Mouse (Mus musculus): ENCODE data around the gene Actc1. TPM values are rescaled to one million over a fixed set of nuclear protein-coding genes. Genes with fewer than 3 reads are reported as not detected.

The Actc1 gene
- polyA plus RNA-seq, 1 experiment, result 4.3 TPM

DNA sequence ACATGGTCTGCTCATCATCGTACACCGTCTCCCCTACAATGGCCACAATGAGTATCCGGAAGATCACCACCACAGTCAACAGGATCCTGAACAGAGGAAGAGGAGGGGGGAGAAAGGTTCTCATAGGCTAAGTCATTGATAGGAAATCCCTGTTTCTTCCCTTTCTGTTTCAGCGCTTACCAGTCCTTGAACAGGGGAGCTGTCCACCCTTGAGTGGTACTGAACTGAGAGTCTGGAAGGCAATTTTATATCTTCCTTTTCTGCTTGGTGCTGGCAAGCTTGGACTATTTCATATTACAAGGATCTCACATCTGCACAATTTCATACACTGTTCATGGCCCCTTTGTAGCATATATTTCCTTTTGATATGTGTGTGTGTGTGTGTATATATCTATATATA, 41.5 kb downstream of the Actc1 start:
- H3K36me3 ChIP-seq (ENCODE audit: control insufficient read depth, insufficient read depth, low read length), result no peaks in the 10 kb centered on the region
- 42% methylated on average over 4 of the region's 4 CpGs for WGBS
- no peaks in the 10 kb centered on the region for H3K4me1 ChIP-seq (ENCODE audit: control insufficient read depth, insufficient read depth, insufficient read length, low read length)
- H3K27me3 ChIP-seq (ENCODE audit: control insufficient read depth, insufficient read depth, low read length), result peaks cover 12% of the 10 kb centered on the region
- no peak overlapping the region for H3K27ac ChIP-seq (ENCODE audit: insufficient read depth, low read depth, low read length)
- TF ChIP-seq POLR2A (IDR thresholded peaks at IDR 0.05; ENCODE audit: low read depth, low read length) (no peak), CTCF (IDR thresholded peaks at IDR 0.05; ENCODE audit: extremely low read depth, insufficient read length, insufficient replicate concordance, low read depth, low read length) (no peak)
- no peak overlapping the region for H3K4me3 ChIP-seq (ENCODE audit: low read depth, low read length)

DNA sequence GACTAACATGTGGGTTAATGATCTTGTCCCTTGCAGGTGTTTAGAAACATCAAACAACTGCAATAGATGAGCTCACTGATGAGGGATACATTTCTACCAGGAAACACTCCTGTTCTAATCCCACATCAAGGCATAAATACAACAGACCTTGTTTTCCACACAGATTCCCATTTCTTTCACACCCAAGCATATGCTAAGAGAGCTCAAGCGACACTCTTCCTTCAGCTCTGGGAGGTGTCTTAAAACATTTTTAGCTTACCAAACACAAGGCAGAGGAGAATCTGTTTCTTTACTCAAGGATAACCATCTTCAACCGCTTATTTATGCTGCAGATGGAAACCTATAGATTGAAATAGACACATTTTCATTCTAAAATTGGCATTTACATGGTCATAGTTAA, 45.0 kb downstream of the Actc1 start:
- Histone ChIP-seq H3K27me3 (ENCODE audit: control insufficient read depth, insufficient read depth, low read length) (peaks cover 4% of the 10 kb centered on the region), H3K4me3 (ENCODE audit: low read depth, low read length) (no peak overlapping the region), H3K27ac (ENCODE audit: insufficient read depth, low read depth, low read length) (no peak overlapping the region), H3K4me1 (ENCODE audit: control insufficient read depth, insufficient read depth, insufficient read length, low read length) (no peaks in the 10 kb centered on the region), H3K36me3 (ENCODE audit: control insufficient read depth, insufficient read depth, low read length) (no peaks in the 10 kb centered on the region)
- 74% methylated on average over 2 of the region's 2 CpGs for WGBS
- TF ChIP-seq CTCF (IDR thresholded peaks at IDR 0.05; ENCODE audit: extremely low read depth, insufficient read length, insufficient replicate concordance, low read depth, low read length) (no peak), POLR2A (IDR thresholded peaks at IDR 0.05; ENCODE audit: low read depth, low read length) (no peak)

DNA sequence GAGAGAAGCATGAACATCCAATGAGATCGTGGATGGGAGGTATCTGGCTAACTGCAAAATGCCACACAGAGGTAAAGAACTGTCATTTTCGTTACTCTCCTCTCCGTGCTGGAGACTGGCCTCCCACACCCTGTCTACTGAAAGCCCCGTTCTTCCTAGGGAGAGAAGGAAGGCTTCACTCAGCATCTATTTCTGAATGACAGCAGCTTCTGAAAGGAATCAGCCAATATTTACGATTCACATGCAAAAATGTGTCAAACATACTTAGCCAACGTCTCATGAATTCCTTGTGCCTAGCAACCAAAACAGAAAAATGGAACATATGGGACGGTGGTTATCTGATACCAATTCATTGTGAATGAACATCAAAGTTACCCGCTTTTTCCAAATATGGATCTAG, 55.9 kb downstream of the Actc1 start:
- Histone ChIP-seq H3K27ac (ENCODE audit: insufficient read depth, low read depth, low read length) (no peak overlapping the region), H3K36me3 (ENCODE audit: control insufficient read depth, insufficient read depth, low read length) (no peaks in the 10 kb centered on the region), H3K27me3 (ENCODE audit: control insufficient read depth, insufficient read depth, low read length) (no peaks in the 10 kb centered on the region), H3K4me1 (ENCODE audit: control insufficient read depth, insufficient read depth, insufficient read length, low read length) (no peaks in the 10 kb centered on the region), H3K4me3 (ENCODE audit: low read depth, low read length) (no peak overlapping the region)
- TF ChIP-seq POLR2A (IDR thresholded peaks at IDR 0.05; ENCODE audit: low read depth, low read length), result no peak
- WGBS, result 40% methylated on average over 8 of the region's 8 CpGs

Other genes with a start within 250 kb of the Actc1 start
- 0.79 and 0.90 TPM in 2 replicates for gene Scg5, start 224.4 kb downstream of the Actc1 start, polyA plus RNA-seq (2012; rRNA removed)
- 0.74 and 2.7 TPM in 2 replicates for gene Arhgap11a, start 204.9 kb downstream of the Actc1 start, polyA plus RNA-seq (2012; rRNA removed)
- gene Gjd2, start 39.9 kb downstream of the Actc1 start, polyA plus RNA-seq (2012; rRNA removed), result not detected in 2 replicates
- gene Aqr, start 133.5 kb upstream of the Actc1 start, polyA plus RNA-seq (2012; rRNA removed), result 4.9 and 10.2 TPM in 2 replicates
- gene Zfp770, start 147.9 kb upstream of the Actc1 start, polyA plus RNA-seq (2012; rRNA removed), result 0.09 and 0.13 TPM in 2 replicates

Data from small intestine, adult 2 months (tissue).